Mouse (Mus musculus) MN1 (cell line): ENCODE data around the gene Cldn13.

ENCODE experiments used
- DNase-seq: peaks from one replicate; pipeline ENCODE4 v3.0.0-alpha.2; 2016; ENCODE audit warnings: low spot score

Cldn13 gene

DNA sequence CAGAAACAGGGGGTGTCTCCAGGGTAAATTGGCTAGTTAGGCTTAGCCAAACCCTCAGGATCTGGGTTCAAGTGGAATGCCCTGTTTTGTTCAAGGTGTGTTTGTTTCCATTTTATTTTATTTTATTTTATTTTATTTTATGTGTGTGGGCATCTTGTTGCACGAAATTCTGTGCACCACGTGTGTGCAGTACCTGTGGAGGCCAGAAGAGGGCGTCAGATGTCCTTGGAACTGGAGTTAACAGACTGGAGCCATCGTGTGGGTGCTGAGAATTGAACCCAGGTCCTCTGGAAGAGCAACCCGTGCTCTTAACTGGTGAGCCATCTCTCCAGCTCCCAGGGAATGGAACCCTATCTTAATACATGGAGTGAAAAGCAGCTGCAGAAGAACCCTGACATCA, 22.6 kb downstream of the Cldn13 start:
- DNase-seq = no peak

DNA sequence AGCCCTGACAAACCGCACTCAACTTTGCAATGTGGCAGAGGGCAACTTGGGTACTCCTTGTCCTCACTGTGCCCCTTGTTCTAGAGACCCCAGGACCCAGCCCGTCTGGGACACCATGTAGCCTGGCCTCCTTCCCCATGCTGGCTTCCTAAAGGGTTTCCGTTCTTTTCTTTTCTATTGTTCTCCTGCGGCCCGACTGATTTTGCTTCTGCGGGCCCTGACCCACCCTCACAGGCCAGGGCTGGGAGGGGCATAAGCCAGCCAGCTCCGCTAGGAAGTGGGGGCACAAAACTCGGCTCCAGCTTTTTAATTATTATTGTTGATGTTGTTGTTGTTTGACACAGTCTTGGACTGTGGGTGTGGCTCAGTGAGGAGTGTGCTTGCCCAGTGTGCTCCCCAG, 23.8 kb downstream of the Cldn13 start:
- DNase-seq = no peak

DNA sequence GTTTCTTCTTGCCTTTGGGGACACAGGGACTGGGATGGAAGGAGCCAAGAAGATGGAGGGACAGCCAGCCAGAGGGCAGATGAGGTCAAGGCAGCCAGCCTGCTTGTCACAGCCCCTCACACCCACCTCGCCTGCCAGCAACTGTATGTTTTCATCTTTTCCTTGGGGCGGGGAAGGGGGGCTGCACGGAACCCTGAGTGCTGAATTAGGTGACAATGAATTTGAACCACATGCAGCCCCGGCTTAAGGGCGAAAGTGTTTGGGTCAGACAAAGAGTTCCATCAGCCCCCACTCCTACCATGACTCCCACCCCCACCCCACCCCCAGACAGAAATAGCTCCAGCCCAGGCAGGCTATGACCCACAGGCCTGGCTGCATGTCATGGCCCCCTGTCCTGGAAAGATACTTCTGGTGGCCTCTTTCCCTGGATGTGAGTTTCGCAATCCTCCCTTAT, 24.7 kb downstream of the Cldn13 start:
- no peak for DNase-seq

DNA sequence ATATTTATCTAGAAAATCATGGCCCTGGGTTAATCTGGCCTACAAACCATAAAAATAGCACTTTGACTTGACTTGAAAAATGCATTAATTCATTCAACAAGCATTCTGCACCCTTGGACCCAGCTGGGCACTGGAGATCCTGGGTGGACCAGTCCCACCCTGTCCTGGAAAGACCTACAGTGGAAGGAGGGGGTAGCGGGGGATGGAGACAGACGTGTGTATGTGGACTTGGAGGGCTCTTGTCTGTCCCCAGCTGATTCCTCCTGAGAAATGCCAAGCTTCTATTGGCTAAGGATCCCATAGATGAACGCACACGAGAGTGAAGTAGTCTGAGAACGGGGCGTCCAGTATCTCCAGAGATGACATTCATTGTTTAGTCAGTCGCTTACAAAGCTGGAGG, 26.8 kb downstream of the Cldn13 start:
- no peak for DNase-seq

DNA sequence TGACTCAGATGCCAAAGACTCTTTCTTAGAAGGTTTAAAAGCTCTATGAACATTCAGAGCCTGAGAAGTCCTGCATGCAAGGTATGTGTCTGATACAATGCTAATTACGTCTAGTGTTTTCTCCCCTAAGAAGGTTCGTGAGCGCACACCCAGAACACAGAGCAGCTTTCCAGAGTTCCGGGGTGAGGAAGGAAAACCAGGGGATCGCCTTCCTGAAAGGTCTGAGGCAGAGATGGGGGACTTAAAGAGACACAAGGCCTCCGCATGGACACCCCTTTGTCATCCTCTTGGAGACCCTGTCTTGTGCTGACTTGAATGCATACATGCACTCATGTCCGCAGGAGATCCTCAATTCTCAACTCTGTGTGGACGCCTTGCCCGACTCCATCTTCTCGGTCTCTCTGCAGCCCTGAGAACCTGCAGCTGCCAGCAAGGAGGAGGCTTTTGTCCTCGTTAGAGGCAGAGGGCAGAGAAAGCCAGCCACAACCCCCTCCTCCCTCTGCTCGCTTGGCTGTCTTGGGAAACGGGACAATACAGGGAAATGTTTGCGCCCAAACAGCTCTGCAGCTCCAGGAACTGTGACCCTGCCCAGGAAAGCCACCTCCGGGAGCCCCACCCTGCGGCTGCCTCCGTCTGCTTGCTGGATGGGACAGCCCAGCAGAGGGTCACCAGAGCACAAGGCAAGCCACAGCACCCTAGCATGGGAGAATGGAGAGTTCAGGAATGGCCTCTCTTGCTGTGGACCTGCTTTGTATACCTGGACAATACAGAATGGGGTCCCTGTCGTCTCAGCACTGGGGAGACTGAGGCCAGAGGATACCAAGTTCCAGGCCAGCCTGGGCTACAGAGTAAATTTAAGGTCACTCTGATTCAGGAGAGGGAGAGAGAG, 27.6 kb downstream of the Cldn13 start:
- DNase-seq = no peak

DNA sequence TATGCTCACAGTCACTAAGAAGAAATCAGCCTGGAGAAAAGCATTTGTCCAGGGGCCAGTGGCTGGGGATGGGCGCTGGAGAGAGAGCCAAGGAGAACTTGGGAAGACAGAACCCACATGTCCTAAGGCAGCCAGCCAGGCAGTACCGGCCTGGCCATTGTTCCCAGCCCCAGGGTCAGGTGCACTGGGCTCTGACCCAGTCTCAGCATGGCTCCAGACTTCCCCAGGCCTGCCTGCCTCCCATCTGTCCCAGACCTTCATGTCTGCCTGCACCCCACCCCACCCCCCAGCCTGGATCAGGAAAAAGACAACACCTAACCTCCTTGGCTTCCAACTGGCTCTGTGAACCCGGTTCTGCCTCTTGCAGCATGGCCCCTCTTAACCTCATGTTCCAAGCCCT, 32.2 kb downstream of the Cldn13 start:
- DNase-seq = no peak

DNA sequence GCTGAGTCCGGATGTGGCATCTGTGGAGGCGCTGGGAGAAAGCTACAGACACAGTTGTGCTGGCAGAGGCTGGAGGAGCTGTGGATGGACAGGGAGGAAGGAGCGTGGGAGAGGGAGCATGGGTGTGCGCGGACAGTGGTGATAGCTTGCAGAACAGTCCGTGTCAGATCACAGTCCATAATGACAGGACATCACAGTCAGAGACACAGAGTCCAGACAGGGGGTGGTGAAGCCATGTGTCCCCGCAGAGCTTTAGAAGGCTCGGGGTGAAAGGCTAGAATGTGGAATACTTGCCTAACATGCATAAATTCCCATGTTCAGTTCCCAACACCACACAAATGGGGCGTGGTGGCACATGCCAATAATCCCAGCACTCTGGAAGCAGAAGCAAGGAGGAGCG, 38.5 kb downstream of the Cldn13 start:
- DNase-seq = no peak

DNA sequence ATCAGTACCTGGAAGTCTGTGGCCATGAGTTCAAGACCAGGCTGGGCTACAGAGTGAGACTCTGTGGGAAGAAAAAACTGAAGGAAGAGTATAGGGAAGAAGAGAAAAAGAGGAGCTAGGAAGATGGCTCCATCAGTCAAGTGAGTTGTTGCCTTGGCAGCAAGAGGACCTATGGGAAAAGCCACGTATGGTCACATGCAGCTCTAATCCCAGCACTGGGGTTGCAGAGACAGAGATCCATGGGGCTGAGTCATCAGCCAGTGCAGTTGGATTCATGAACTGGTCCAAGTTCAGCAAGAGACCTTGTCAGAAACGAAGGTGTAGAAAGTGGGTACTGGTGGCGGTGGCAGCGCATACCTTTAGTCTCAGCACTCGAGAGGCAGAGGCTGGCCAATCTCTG, 40.1 kb downstream of the Cldn13 start:
- no peak for DNase-seq

DNA sequence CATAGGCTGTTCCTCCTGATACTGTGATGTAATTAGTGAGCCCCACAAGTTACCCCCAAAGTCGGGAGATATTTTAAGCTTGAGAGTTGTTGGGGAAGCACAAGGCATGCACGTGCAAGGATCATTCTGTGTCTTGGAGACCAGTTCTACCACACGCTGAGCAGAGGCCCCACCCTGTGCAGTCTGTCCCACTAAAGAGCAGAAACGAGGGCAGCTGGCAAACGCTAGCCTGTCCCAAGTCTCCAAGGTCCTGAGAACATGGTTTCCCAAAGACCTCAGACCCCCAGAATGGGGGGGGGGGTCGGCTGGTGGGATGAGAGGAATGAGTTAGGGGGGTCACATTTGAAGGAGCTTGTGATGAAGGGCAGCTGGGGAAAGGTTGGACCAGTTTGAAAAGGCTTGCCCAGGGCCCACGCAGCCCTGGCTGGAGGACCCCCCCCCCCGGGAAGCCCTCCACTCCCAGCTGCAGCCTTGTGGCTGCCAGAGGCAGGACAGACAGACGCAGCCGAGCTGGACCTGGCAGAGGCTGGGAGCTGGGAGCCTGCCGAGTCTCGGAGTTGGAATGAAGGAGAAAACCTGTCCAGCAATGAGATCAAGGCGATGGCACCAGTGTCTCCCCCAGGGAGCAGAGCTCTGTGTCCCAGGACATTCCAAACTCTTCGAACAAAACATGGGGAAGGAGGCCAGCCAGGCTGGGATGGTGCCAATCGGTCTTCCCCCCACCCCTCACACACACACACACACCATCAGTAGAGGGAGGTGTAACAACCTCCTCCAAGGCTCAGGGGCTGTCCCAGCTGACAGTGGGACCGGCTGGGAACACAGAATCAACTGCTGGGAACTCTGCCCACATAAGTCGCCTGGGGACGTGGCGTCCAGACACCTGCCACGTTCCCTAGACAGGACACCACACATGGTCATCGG, 41.1 kb downstream of the Cldn13 start:
- DNase-seq = no peak

DNA sequence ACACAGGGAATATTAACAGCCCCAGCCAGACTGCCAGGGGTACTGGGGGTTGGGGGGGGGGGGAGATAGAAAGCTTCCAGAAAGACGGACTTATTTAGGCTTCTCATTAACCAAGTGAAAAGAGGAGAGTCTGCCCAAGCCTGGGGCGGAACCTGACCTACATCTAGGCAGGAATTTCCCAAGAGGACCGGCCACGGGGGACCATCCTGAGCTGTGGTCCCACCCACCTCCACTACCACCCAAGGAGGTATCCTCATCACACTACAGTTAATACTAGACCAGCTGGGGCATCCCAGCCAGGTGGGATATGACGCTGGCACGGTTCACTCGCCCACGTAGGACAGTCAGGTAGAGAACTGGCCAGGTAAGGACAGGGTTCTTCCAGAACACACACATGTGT, 42.3 kb downstream of the Cldn13 start:
- no peak for DNase-seq

DNA sequence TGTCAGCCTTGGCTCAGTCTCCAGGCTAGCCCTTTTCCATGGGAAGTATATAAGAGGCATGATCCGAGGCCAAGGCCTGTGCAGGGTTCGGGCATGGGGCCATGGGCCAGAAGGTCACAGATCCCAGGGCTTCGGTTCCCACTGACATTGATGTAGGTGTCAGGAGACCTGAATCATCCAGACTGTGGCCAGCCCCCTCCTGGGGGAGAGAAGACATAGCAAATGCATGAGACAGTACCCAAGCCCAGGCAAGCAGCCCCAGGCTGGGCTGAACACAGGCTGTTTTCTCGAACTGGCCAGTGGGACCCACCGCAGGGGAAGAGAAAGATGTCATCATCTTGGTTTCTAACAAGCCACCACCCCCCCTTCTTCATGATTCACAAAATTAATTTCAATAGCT, 42.7 kb downstream of the Cldn13 start:
- no peak for DNase-seq

DNA sequence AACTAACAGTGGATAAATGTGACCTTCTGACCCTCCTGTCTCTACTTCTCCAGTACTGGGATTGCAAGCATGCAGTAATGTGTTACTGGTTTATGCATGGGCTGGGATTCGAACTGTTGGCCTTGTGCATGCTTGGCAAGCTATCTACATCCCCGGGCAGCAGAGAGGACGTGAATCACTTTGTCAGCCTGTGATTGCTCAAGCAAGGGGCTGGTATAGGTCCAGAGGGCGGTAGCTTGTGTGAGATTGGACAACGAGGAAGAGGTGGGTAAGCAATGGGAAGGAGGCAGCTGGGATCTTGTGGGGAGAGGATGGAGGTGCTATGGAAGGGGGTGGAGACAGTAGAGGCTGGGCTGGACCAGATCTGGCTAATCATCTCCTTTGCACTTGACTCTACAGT, 46.8 kb downstream of the Cldn13 start:
- DNase-seq = no peak

DNA sequence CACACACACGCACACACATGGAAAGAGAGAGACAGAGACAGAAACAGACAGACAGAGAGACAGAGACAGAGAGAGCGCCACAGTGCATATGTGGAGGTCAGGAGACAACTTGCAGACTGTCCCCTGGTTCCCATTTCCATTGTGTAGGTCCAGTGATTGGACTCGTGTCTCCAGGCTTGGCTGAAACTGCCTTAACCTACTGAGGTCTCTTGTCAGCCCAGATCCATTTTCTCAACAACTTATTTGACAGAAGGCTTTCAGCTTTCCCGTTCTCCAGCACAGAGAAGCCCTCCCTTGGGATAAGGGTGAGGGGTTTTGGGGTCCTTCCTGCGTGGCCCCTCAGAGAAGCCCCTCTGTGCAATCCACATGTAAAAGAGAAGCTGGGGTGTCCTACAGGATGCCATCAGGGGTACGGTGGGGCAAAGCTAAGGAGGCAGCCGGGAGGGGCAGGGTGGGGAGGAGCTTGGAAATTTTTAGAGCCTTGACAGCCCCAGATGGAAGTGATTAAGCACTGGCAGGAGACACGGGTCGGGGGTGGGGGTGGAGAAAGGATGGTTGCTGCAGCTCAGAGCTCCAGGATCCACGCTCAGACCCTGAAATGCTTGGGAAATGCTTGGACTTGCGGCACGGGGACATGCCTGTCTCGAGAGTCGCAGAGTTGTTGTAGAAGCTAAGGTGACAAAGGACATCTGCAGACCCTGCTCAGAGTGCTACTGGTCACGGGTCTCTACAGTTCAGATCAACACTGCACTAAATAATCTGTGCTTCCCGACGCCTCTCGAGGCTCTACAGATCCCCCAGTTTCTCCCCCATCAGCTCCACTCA, 47.8 kb downstream of the Cldn13 start:
- DNase-seq = no peak

DNA sequence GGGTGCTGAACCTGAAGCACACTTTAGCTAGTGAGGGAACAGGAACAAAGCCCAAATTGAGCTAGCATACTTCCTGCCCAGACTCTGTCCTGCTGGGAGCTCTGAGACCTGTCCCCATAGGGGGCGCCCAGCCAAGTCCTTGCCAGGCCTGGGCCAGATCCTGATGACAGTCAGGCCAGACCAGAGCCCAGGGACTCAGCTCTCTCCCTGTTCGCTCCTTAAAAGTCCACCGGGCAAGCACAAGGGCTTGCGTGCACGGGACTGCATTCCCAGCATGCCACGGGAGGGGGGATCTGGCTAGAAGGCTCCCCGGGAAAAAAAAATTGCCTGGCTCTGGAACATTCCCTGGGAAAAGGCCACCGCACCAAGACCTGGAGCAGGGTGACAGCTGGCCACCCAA, 50.2 kb downstream of the Cldn13 start:
- DNase-seq = no peak
